Mouse (Mus musculus) embryonic facial prominence, embryonic 11.5 days (tissue): ENCODE results near the gene Tigit. TPM values are rescaled to one million over a fixed set of nuclear protein-coding genes. Genes with fewer than 3 reads are reported as not detected.

Experiments
- ATAC-seq: fragments of 200-750 bp; cut with Nextera tagmentation; replicated peaks from 2 replicates; pipeline ENCODE4 v1.8.0; 2017; ENCODE audit warnings: low read depth; ENCODE audit not compliant: insufficient number of reproducible peaks, low FRiP score, low TSS enrichment
- DNase-seq: peaks from one replicate; pipeline ENCODE4 v3.0.0-alpha.2; 2015; ENCODE audit warnings: low spot score
- H3K27ac ChIP-seq: fragments of 300-500 bp; sonication (generic); replicated peaks from 2 replicates; pipeline ENCODE4 v1.5.1; 2014; ENCODE audit warnings: mild to moderate bottlenecking, low read depth, low read length, control low read depth
- H3K27me3 ChIP-seq: fragments of 300-500 bp; sonication (generic); 2 replicates; pipeline ENCODE4 v1.6.1; 2014; ENCODE audit warnings: mild to moderate bottlenecking, low read length, moderate library complexity, mixed read lengths; ENCODE audit not compliant: control insufficient read depth, insufficient read depth
- H3K36me3 ChIP-seq: fragments of 300-500 bp; sonication (generic); replicated peaks from 2 replicates; pipeline ENCODE4 v1.6.1; 2014; ENCODE audit warnings: low read depth, mild to moderate bottlenecking, low read length, moderate library complexity, mixed read lengths; ENCODE audit not compliant: control insufficient read depth, insufficient read depth
- H3K4me1 ChIP-seq: fragments of 300-500 bp; sonication (generic); 2 replicates; pipeline ENCODE4 v1.6.1; 2014; ENCODE audit warnings: low read length, mixed read lengths; ENCODE audit not compliant: control insufficient read depth, insufficient read depth
- H3K4me2 ChIP-seq: fragments of 300-500 bp; sonication (generic); 2 replicates; pipeline ENCODE4 v1.6.1; 2014; ENCODE audit warnings: low read depth, mild to moderate bottlenecking, control low read depth, low read length, moderate library complexity
- H3K4me3 ChIP-seq: fragments of 300-500 bp; sonication (generic); 2 replicates; pipeline ENCODE4 v1.5.1; 2014; ENCODE audit warnings: low read depth, low read length, control low read depth
- H3K9ac ChIP-seq: fragments of 300-500 bp; sonication (generic); replicated peaks from 2 replicates; pipeline ENCODE4 v1.6.1; 2014; ENCODE audit warnings: mild to moderate bottlenecking, control low read depth, low read length
- H3K9me3 ChIP-seq: fragments of 300-500 bp; sonication (generic); replicated peaks from 2 replicates; pipeline ENCODE4 v1.6.1; 2016; ENCODE audit warnings: mild to moderate bottlenecking, low read length, inconsistent platforms, mixed read lengths; ENCODE audit not compliant: control insufficient read depth
- WGBS: fragments of 180-500 bp; shearing (Covaris S2); extraction: QIAGEN DNeasy Blood & Tissue Kit; methylation state at CpG from one replicate; pipeline ENCODE4 v1.1.7; 2014; 5-methylcytosine and 5-hydroxymethylcytosine counted together
- polyA plus RNA-seq: library from polyadenylated mRNA; unstranded; fragments of >200 nt; fragmentation: Nextera tagmentation; extraction: Ambion mirVana; gene quantifications from 2 replicates; pipeline ENCODE4 v1.2.1, GENCODE M21; 2014

Gene Tigit
- polyA plus RNA-seq, 1 experiment from 2014 or later, result 0.31 TPM

- H3K9ac ChIP-seq, result no peak overlapping the region
- no peaks in the 10 kb centered on the region for H3K4me1 ChIP-seq
- no peak for DNase-seq
- H3K9me3 ChIP-seq, result no peaks in the 10 kb centered on the region
- H3K4me2 ChIP-seq, result no peak overlapping the region
- H3K4me3 ChIP-seq, result no peak overlapping the region
- H3K36me3 ChIP-seq, result no peaks in the 10 kb centered on the region
- H3K27ac ChIP-seq, result no peak overlapping the region
- no peaks in the 10 kb centered on the region for H3K27me3 ChIP-seq
- WGBS, result 84% methylated on average over 2 of the region's 2 CpGs
- ATAC-seq, result no peak
These were observed 27.0 kb upstream of the Tigit start for GRCm38 (mm10) chr16:43690912-43691311.

GRCm38 (mm10) chr16:43690211-43690690, 26.3 kb upstream of the Tigit start:
- Histone ChIP-seq H3K27ac (no peak overlapping the region), H3K9ac (no peak overlapping the region), H3K27me3 (no peaks in the 10 kb centered on the region), H3K4me2 (no peak overlapping the region), H3K9me3 (no peaks in the 10 kb centered on the region), H3K36me3 (no peaks in the 10 kb centered on the region), H3K4me3 (no peak overlapping the region), H3K4me1 (no peaks in the 10 kb centered on the region)
- no peak for DNase-seq
- WGBS, result 92% methylated on average over 3 of the region's 3 CpGs
- no peak for ATAC-seq

GRCm38 (mm10) chr16:43687968-43688367, 24.0 kb upstream of the Tigit start:
- 89% methylated on average over 2 of the region's 2 CpGs for WGBS
- Histone ChIP-seq H3K4me3 (no peak overlapping the region), H3K9me3 (no peaks in the 10 kb centered on the region), H3K4me1 (no peaks in the 10 kb centered on the region), H3K27me3 (no peaks in the 10 kb centered on the region), H3K36me3 (no peaks in the 10 kb centered on the region), H3K27ac (no peak overlapping the region), H3K9ac (no peak overlapping the region), H3K4me2 (no peak overlapping the region)
- DNase-seq (no peak), ATAC-seq (no peak)

- Histone ChIP-seq H3K27me3 (no peaks in the 10 kb centered on the region), H3K4me1 (no peaks in the 10 kb centered on the region), H3K36me3 (no peaks in the 10 kb centered on the region), H3K27ac (no peak overlapping the region), H3K4me3 (no peak overlapping the region), H3K9ac (no peak overlapping the region), H3K4me2 (no peak overlapping the region), H3K9me3 (no peaks in the 10 kb centered on the region)
- WGBS, result 46% methylated on average over 3 of the region's 3 CpGs
- DNase-seq (no peak), ATAC-seq (no peak)
These were observed 10.5 kb upstream of the Tigit start for GRCm38 (mm10) chr16:43674400-43674799.

GRCm38 (mm10) chr16:43672697-43673096, 8.8 kb upstream of the Tigit start:
- Histone ChIP-seq H3K4me3 (no peak overlapping the region), H3K4me2 (no peak overlapping the region), H3K4me1 (no peaks in the 10 kb centered on the region), H3K9ac (no peak overlapping the region), H3K36me3 (no peaks in the 10 kb centered on the region), H3K27ac (no peak overlapping the region), H3K27me3 (no peaks in the 10 kb centered on the region), H3K9me3 (no peaks in the 10 kb centered on the region)
- DNase-seq (no peak), ATAC-seq (no peak)

- Histone ChIP-seq H3K36me3 (no peaks in the 10 kb centered on the region), H3K27ac (no peak overlapping the region), H3K27me3 (no peaks in the 10 kb centered on the region), H3K9me3 (no peaks in the 10 kb centered on the region), H3K4me2 (no peak overlapping the region), H3K9ac (no peak overlapping the region), H3K4me3 (no peak overlapping the region), H3K4me1 (no peaks in the 10 kb centered on the region)
- DNase-seq (no peak), ATAC-seq (no peak)
- WGBS, result 84% methylated on average over 1 of the region's 1 CpGs
These were observed 8.0 kb upstream of the Tigit start for GRCm38 (mm10) chr16:43671972-43672371.

- Histone ChIP-seq H3K27me3 (no peaks in the 10 kb centered on the region), H3K4me1 (no peaks in the 10 kb centered on the region), H3K4me2 (no peak overlapping the region), H3K27ac (no peak overlapping the region), H3K9ac (no peak overlapping the region), H3K36me3 (no peaks in the 10 kb centered on the region), H3K9me3 (no peaks in the 10 kb centered on the region), H3K4me3 (no peak overlapping the region)
- 94% methylated on average over 3 of the region's 3 CpGs for WGBS
- ATAC-seq (no peak), DNase-seq (no peak)
These were observed 4.3 kb upstream of the Tigit start for GRCm38 (mm10) chr16:43668294-43668693.

GRCm38 (mm10) chr16:43664861-43665260, 915 bp upstream of the Tigit start:
- Histone ChIP-seq H3K9ac (no peak overlapping the region), H3K4me2 (no peak overlapping the region), H3K4me3 (no peak overlapping the region), H3K36me3 (no peaks in the 10 kb centered on the region), H3K27me3 (no peaks in the 10 kb centered on the region), H3K4me1 (no peaks in the 10 kb centered on the region), H3K9me3 (no peaks in the 10 kb centered on the region), H3K27ac (no peak overlapping the region)
- no peak for ATAC-seq
- no peak for DNase-seq
